Mouse (Mus musculus) Muller cell, postnatal 12 days (primary cell): Measurements from ENCODE around the gene Tenm4.

Experiments used
- DNase-seq: peaks from one replicate; pipeline ENCODE4 v3.0.0-alpha.2; 2015; ENCODE audit errors: inconsistent ontology term

Tenm4 gene

GRCm38 (mm10) chr7:96476987-96477613, 306.1 kb downstream of the Tenm4 start:
- no peak for DNase-seq

- DNase-seq = no peak
Measured at GRCm38 (mm10) chr7:96479139-96479538, 308.1 kb downstream of the Tenm4 start.

DNA sequence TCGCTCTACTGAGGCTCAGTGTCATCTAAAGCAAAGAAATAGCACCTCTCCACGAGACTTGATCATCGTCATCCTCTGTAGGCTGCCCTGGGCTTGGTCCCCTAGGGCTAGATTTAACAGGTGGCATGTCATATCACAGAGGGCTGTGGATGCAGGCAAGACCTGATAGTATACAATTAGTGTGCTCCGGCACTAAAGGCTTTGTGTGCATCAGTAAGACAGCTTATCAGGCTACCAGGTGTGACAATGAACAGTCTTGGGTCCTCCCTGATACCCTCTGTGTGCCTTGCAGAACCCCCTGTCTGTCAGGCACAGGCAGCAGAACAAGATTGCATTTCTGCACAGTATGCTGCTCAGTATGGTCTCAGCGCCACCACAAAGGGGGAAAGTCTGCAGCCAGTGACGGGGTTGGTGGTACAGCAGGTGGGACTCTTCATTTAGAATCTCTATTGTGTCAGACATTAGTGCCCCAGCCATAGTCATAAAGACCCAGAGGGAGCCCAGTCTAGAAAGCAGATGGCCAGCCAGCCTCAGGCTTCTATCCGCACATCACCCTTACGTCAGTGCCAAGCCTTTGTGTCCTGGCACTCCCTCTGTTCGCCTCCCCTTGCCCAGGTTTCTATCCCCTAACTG, 309.4 kb downstream of the Tenm4 start:
- DNase-seq = no peak

DNA sequence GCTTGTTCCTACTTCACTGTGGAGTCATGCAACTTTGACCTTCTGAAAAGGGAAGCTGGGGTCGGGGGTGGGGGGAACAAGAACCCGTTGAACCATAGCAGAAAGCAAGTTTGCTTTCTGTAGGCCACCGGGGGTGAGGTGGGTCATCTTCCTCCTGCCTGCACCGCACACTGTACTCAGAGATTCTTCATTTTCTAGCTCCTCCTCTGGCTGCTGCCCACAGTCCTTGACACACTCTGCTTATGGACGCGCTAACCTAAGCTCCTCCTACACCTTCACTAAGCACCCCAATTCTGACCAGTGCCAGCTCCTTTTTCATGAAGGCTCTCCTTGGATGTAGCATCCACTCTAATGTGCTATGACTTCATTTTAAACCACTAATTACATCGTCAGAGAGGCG, 311.9 kb downstream of the Tenm4 start:
- DNase-seq = no peak

GRCm38 (mm10) chr7:96484006-96484581, 313.0 kb downstream of the Tenm4 start:
- DNase-seq = no peak

GRCm38 (mm10) chr7:96489348-96490076, 318.5 kb downstream of the Tenm4 start:
- DNase-seq = no peak

- peak; percentile 71 for DNase-seq
Measured at GRCm38 (mm10) chr7:96491896-96492295, 320.9 kb downstream of the Tenm4 start.

DNA sequence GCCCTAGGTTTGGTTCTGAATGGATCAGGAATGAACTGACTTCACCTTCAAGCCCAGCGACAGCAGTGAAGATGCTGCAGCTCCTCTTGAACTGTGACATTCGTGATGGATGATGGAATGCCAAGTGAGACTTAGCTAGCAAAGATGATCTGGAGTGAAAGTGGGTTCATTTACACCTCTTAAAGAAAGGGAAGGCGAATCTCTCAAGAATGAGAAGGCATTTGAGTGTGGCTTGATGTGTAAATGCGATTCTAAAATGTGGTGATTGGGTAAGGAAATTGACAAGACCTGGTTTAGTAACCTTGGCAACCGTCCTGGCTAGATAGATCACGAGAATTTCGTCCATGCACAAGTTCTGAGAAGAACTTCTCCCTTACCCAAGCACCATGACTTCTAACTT, 321.6 kb downstream of the Tenm4 start:
- no peak for DNase-seq

DNA sequence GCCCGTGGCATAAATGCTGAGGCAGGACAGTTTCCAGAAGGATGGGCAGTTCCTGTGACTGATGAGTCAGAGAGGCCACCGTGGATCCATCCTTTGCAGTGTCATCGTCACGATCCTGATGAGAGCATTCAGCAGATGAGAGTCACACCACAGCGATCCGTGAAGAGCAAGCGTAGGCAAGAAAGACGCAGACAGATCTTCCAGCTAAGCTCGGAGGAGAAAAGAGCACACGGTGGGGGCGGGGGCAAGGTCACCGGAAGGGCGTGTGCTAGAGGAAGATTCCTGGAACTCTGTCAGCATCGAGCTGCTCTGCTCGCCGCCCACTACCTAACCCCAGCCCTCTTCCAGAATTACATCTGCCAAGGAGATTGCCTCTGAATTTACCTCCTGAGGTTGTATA, 323.0 kb downstream of the Tenm4 start:
- no peak for DNase-seq

DNA sequence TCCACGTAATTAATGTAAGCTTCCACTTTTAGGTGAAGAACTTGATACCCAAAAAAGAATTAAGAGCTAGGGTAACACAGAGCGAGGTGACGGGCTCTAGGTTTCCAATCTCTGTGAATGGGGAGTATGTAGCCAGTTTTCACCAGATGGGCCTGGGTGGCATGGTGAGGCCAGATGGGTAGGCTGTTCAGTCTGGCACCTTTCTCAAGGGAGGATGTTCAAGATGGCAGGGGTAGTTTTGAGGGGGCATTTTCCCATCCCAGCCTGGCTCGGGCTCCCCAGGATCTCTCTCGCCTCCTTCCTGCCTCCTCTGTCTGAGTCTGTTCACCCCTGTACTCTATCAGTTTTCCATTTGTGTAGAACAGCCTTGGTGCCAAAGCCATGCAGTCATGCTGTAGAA, 329.1 kb downstream of the Tenm4 start:
- no peak for DNase-seq

GRCm38 (mm10) chr7:96500797-96501196, 329.8 kb downstream of the Tenm4 start:
- DNase-seq = no peak

GRCm38 (mm10) chr7:96502321-96502973, 331.4 kb downstream of the Tenm4 start:
- DNase-seq = no peak

- peak; percentile 89 for DNase-seq
Measured at GRCm38 (mm10) chr7:96505538-96505937, 334.5 kb downstream of the Tenm4 start.

GRCm38 (mm10) chr7:96507046-96507445, 336.0 kb downstream of the Tenm4 start:
- no peak for DNase-seq

- DNase-seq = no peak
Measured at GRCm38 (mm10) chr7:96510396-96510795, 339.4 kb downstream of the Tenm4 start.

- no peak for DNase-seq
Measured at GRCm38 (mm10) chr7:96511018-96511609, 340.1 kb downstream of the Tenm4 start.

DNA sequence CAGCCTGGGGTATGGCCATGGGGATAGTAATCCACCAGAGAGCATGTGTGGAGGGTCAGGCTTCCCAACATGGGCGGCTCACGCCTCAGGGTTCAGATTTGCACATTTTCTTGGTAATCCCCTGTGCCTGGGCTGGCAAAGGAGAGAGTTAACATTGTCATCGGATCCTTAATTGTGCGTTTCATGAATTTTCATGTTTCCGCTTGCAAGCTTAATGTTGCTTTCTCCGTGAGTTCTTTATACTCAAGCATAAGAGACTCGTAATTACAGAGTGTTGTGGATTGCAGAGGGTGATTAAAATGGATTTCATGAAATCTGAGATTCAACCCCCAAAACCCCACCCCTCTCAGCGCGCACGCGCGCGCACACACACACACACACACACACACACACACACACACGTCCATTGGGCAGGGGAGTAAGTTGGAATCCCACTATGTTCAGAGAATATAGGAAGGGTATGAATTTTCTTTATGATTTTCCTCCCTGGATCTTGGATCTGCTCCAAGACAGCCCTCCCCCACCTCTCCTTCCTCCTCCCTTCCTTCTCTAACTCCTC, 341.0 kb downstream of the Tenm4 start:
- no peak for DNase-seq

DNA sequence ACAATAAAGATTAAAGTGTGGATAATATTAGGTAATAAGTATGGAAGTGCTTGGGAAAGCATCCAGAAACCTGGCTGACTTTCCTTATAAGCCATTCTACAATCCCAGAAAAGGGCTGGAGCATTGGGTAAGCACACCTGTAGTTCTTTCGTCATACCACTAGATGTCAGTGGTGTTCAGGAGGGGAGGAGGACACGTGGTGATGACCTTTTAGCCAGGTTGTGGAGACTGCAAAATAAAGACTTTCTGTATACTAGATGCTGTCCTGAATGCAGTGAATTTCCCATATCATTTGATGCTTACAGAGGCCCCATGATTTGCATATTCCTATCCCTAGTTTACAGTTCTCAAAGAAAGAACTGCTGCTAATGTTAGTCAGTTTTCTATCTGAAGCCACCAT, 348.2 kb downstream of the Tenm4 start:
- peak; percentile 30 for DNase-seq

DNA sequence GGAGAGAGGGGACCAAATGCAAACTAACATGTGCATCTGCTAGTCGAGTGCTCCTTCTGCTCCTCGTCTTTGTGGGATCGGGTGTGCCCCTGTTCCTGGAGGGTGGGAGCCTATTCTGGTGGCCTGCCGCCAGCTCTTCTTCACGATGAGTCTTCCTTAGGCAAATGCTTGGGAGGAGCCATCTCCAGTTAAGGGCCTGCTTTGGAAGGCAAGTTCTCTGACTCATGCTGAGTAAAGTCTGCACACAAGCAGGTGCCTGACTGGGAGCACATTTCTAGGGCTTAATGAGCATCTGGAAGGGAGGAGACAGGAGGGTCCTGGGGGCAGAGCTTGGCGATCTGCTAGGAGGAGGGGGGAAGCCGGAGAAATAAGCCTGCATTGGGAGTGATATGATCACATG, 350.9 kb downstream of the Tenm4 start:
- peak; percentile 37 for DNase-seq

GRCm38 (mm10) chr7:96523673-96524072, 352.6 kb downstream of the Tenm4 start:
- no peak for DNase-seq

DNA sequence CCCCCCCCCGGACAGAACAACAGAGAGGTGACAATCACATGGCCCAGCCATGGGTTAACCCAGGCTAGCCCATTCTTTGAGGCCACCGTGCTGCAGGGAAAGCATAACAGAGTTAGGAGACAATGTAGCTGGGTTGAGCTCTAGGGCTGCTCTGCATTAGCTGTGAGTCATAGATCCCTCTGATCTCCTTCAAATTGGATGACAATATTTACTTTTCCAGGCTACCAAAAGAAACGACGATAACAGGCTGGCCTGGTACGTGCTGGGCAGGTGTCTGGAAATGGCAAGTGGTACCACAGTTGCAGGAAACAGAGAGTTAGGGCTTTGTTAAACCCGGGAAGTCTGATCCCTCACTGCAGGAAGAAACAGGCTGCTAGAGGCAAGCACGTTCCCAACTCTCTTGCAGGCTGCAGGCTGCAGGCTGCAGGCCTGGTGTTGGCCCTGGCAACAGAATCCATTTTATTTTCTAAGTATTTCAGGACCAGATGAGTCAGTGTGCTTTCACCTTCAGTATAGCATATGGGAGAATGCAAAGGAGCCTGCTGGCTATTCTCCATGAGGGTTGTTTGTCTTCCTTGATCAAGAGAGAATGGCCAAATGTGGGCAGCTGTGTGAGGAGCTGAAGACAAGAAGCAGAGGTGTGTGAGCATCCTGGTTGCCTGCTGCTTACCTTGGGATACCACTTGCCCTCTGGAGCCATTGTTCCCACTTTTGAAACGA, 353.6 kb downstream of the Tenm4 start:
- no peak for DNase-seq
